ENCODE assay signal across 30 mouse cellular contexts in the genomic region with DNA sequence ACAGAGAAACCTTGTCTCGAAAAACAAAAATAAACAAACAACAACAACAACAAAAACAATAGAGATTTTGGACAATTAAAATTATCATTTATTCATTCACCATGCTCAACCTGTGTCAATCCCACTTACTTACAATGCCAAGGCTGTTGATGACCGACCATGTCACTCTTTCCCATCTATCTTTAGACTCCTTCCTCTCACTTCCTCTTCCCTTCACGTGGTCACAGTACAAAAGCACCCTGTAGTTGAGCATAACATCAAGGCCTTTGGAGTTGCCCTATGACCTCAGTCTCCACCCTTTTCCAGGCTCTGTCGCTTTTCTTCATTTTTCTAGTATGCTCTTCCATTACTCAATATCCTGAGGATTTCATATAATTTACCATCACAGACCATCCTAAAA.
"Had no signal": no experiment of that assay in that cellular context is flagged by ENCODE, and none has a peak within 500 bp of the region (broad histone marks: within the 10 kb centered on the region; RNA-seq: fewer than 3 reads in every experiment).

No protein-coding gene starts in this region.

- H3K36me3 ChIP-seq: limb, embryonic 10.5 days; limb, embryonic 12.5 days; limb, embryonic 13.5 days; limb, embryonic 15.5 days; liver, embryonic 12.5 days; liver, embryonic 13.5 days; liver, embryonic 15.5 days; lung, embryonic 15.5 days; midbrain, embryonic 10.5 days; midbrain, embryonic 12.5 days; midbrain, embryonic 13.5 days; midbrain, embryonic 15.5 days; neural tube, embryonic 12.5 days had no signal

- H3K4me3 ChIP-seq: limb, embryonic 10.5 days; limb, embryonic 12.5 days; limb, embryonic 13.5 days; limb, embryonic 15.5 days; liver, embryonic 12.5 days; liver, embryonic 13.5 days; liver, embryonic 15.5 days; lung, embryonic 15.5 days; megakaryocyte, embryonic 14.5 days; midbrain, embryonic 10.5 days; midbrain, embryonic 12.5 days; midbrain, embryonic 13.5 days; midbrain, embryonic 15.5 days; myocyte; neural tube, embryonic 12.5 days had no signal

- H3K9me3 ChIP-seq: limb, embryonic 10.5 days; limb, embryonic 12.5 days; limb, embryonic 13.5 days; limb, embryonic 15.5 days; liver, embryonic 12.5 days; liver, embryonic 13.5 days; liver, embryonic 15.5 days; lung, embryonic 15.5 days; megakaryocyte, embryonic 14.5 days; midbrain, embryonic 10.5 days; midbrain, embryonic 12.5 days; midbrain, embryonic 13.5 days; midbrain, embryonic 15.5 days; neural tube, embryonic 12.5 days had no signal

- DNase-seq: left cerebral cortex, postnatal 4 days; liver; liver, embryonic 13.5 days; liver, postnatal 0 days; lung, adult 18-20 months; lung, adult 2 months; lung, embryonic 14.5 days; lung, postnatal 10 days; lung, postnatal 14 days; lung, postnatal 36 days; lung, postnatal 4 days; midbrain, embryonic 14.5 days had no signal

- H3K4me2 ChIP-seq: limb, embryonic 12.5 days; limb, embryonic 13.5 days; limb, embryonic 15.5 days; liver, embryonic 11.5 days; liver, embryonic 12.5 days; liver, embryonic 13.5 days; liver, embryonic 15.5 days; lung, embryonic 14.5 days; lung, embryonic 15.5 days; midbrain, embryonic 11.5 days; midbrain, embryonic 12.5 days; midbrain, embryonic 13.5 days; midbrain, embryonic 15.5 days; neural tube, embryonic 12.5 days had no signal

- H3K9ac ChIP-seq: limb, embryonic 12.5 days; limb, embryonic 13.5 days; limb, embryonic 15.5 days; liver, embryonic 12.5 days; liver, embryonic 13.5 days; liver, embryonic 14.5 days; liver, embryonic 15.5 days; liver, postnatal 0 days; lung, embryonic 14.5 days; lung, embryonic 15.5 days; midbrain, embryonic 12.5 days; midbrain, embryonic 13.5 days; midbrain, embryonic 15.5 days; neural tube, embryonic 12.5 days had no signal

- H3K4me1 ChIP-seq: limb, embryonic 10.5 days; limb, embryonic 12.5 days; limb, embryonic 13.5 days; limb, embryonic 15.5 days; liver, embryonic 12.5 days; liver, embryonic 13.5 days; liver, embryonic 15.5 days; lung, embryonic 15.5 days; megakaryocyte, embryonic 14.5 days; midbrain, embryonic 10.5 days; midbrain, embryonic 12.5 days; midbrain, embryonic 13.5 days; midbrain, embryonic 15.5 days; neural tube, embryonic 12.5 days had no signal

- H3K27ac ChIP-seq: limb, embryonic 10.5 days; limb, embryonic 12.5 days; limb, embryonic 13.5 days; limb, embryonic 15.5 days; liver, embryonic 12.5 days; liver, embryonic 13.5 days; liver, embryonic 14.5 days; liver, embryonic 15.5 days; lung, embryonic 15.5 days; macrophage; midbrain, embryonic 10.5 days; midbrain, embryonic 12.5 days; midbrain, embryonic 13.5 days; midbrain, embryonic 15.5 days; neural tube, embryonic 12.5 days had no signal

- H3K27me3 ChIP-seq: limb, embryonic 12.5 days; limb, embryonic 13.5 days; limb, embryonic 15.5 days; liver, embryonic 12.5 days; liver, embryonic 13.5 days; liver, embryonic 15.5 days; lung, embryonic 15.5 days; megakaryocyte, embryonic 14.5 days; midbrain, embryonic 12.5 days; midbrain, embryonic 13.5 days; midbrain, embryonic 15.5 days; neural tube, embryonic 12.5 days had no signal
